Mouse (Mus musculus): ENCODE data around the gene Lrrc29.

GRCm38 (mm10) chr8:105289805-105290460, 36.1 kb downstream of the Lrrc29 start, which contains the start of gene 4931428F04Rik:
- peak; percentile 53 for TF ChIP-seq CTCF (conservative IDR thresholded peaks at IDR 0.05; ENCODE audit: insufficient read depth, insufficient read length, low read depth, low read length)
- no peak for TF ChIP-seq POLR2A (IDR thresholded peaks at IDR 0.05; ENCODE audit: low read depth, low read length)
